Mouse (Mus musculus) telencephalon, adult 2 months (tissue): ENCODE measurements around the gene Jmjd8.

Experiments
- DNase-seq: peaks from one replicate; pipeline ENCODE4 v3.0.0-alpha.2; 2011; ENCODE audit warnings: low read depth, low spot score

The Jmjd8 gene

DNA sequence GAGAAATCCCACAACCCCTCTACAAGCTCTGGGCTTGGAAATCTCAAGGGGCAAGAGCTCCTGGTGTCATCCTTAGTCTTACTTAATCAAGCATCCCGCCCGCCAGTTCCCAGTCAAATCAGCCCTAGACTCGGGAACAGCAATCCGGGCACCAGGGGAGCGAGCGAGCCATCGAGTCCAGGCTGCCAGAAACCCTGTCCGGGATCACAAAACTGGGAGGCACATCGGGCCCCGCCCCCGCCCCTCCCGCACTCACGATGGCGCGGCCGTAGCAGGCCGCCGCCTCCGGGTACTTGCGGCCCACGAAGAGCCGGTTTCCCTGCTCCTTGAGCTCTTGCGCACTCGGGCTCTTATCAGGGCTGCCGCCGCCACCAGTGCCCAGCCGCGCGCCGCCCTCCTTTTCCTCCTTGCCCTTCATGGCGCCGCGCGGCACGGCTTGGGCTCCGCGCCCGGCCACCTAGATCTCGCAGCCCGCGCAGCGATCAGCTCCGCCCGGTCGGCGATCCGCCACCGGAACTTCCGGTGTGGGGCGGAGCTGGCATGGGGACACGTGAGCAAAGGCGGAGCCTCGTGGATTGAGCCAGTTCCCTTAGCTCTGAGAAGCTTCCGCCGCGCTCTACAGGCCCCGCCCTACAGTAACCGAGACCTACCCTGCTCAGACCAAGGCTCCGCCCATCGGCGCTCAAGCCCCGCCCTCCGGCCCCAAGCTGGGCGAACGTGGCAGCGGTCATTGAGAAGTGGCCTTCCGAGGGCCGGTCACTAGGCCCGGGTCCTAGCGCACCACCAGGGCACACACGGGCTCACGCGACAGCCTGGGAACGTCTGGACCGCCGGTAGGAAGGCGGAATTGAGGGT is 4.0 kb downstream of the Jmjd8 start:
- DNase-seq, result peak; percentile 99

GRCm38 (mm10) chr17:25833291-25833663 is 4.6 kb downstream of the Jmjd8 start, which contains the start of gene Stub1:
Gene Stub1 (minus strand): TSS chr17:25833404.
- peak; percentile 85 for DNase-seq

GRCm38 (mm10) chr17:25833961-25834594 is 5.4 kb downstream of the Jmjd8 start:
- no peak for DNase-seq

DNA sequence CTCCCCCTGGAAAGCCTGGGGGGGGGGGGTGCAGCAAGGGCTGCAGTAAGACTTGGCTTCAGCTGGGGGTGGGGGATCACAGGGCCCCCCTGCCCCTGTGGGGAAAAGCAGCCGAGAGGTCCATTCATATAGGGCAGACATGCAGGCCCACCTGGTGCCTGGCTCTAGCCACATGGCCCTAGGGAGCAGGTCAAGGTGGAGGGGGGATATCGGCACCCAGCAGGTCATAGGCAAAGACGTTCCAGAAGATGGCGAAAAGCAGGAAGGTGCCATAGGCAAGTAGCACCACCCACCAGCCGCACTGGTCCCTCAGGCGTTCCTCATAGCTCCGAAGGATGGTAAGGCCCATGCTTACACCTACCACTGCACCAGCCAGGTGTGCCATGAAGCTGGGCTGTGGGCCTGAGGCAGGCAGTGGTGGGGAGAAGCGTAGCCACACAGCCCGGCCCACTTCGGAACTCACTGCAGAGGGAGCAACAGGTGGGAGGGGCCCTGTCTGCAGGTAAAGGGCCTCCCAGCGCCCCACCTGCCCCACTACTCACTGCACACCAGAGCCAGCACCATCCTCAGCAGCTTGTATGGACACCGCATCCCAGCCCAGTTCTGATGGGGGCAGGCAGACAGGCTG is 6.0 kb downstream of the Jmjd8 start:
- DNase-seq, result no peak

DNA sequence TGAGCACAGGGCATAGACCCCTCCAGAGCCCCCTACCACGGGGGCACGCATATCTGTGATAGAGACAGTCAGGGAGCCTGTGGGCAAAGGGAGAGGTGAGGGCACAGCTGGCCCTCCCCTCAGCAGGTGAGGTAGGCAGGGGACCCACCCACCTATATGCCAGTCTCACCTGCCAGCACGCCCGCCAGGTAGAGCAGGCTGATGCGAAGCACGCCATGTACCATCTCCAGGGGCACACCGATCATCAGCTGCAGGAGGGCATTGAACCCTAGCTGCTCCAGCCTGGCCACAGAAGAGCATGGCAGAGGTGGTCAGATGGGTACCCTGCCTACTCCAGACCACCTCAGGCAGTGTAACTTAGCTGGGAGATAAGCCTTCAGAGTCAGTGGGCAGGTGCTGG is 6.6 kb downstream of the Jmjd8 start:
- DNase-seq, result no peak

DNA sequence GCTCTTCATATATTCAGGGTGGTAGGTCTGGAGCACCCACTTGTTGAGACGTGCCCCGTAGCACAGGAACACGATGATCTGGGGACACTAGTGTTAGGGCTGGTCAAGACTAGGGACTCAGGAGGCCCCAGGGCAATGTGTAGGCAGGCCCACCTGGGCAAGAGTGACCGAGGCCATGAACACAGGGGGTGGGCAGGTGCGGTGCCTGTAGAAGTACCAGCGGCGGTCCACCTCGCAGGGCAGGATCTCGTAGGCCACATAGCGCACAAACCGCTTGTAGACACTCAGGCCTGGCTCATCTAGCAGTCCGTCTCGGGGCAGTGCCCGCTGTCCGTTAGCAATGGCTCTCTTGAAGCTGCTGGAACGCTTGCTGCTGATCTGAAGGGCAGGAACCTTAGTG is 7.1 kb downstream of the Jmjd8 start:
- DNase-seq, result no peak

DNA sequence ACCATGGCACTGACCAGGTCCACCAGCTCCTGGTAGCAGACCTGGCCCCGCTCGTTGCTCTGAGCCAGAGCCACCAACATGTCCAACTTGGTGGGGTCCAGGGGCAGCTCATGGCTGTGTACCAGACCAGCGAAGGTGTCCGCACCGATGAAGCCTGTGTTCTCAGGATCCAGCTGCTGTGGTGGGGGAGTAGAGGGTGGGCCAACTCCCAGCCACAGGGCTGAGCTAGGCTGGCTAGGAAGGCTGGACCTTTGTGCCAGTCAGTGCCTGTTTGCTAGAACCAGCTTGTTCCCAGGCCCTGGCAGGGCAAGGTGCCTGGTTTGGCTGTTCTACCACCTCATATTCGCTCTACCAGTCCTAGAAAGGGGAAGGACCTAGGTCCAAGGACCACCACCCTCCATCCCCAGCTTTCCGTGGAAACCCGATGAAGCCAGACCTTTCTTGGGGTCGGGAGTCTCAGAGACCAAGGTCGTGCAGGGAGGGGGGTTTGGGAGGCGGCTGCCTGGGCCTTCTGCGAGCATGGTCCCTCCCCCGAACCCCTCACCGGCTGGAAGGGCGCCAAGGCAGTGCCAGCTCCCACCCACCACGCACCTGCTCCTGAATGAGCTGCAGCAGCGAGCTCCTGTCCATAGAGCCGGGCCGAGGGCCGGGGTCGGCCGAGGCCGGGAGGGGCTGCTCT is 7.9 kb downstream of the Jmjd8 start:
- no peak for DNase-seq

- DNase-seq, result peak; percentile 78
These were observed 8.4 kb downstream of the Jmjd8 start, which contains the start of gene Rhbdl1 for GRCm38 (mm10) chr17:25837076-25837410. Gene Rhbdl1 (minus strand): TSS chr17:25837295.

DNA sequence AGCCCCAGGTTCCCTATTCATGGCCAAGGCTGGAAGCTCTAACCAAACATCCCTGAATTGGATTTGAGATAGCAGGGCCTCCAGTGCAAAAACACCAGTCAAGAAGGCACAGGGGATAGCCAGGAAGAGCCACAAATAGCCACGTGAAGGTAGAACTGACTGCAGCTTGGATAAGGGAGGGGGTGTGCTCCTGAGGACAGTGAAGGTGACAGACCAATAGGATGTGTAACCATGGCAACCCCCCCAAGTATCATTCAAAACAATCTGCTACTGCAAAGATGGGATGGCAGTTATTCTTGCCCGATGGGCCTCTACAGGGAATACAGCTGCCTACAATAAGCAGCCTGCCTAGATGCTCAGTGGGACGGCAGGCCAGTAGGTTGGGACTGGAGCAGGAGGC is 8.9 kb downstream of the Jmjd8 start:
- DNase-seq, result no peak

DNA sequence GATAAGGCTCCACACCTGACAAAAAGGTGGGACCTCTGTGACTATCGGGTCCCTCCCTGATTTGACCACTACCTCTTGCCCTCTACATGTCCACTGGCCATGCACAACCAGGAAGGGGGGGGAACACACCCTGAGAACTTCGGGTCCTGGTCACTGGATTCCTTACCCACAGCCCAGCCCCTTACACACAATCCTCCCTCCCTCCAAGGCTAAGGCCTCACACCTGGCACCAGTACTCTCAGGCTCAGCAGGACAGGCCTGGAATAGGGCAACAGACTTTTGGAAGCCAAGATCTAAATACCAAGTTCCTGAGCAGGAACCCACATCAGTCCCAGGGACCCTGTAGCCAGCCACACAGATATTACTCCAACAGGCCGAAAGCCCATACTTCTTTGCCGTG is 10.2 kb downstream of the Jmjd8 start:
- DNase-seq, result no peak

GRCm38 (mm10) chr17:25839455-25840235 is 11.0 kb downstream of the Jmjd8 start:
- DNase-seq, result no peak

GRCm38 (mm10) chr17:25840519-25840918 is 11.9 kb downstream of the Jmjd8 start:
- no peak for DNase-seq

- no peak for DNase-seq
These were observed 12.6 kb downstream of the Jmjd8 start, which contains the start of gene Gm20683 for GRCm38 (mm10) chr17:25841117-25841880. Gene Gm20683 (minus strand): TSS chr17:25841763.

- DNase-seq, result no peak
These were observed 13.8 kb downstream of the Jmjd8 start for GRCm38 (mm10) chr17:25842509-25842908.

GRCm38 (mm10) chr17:25843122-25843521 is 14.5 kb downstream of the Jmjd8 start:
- DNase-seq, result no peak

GRCm38 (mm10) chr17:25843636-25844395 is 15.1 kb downstream of the Jmjd8 start:
- DNase-seq, result no peak

DNA sequence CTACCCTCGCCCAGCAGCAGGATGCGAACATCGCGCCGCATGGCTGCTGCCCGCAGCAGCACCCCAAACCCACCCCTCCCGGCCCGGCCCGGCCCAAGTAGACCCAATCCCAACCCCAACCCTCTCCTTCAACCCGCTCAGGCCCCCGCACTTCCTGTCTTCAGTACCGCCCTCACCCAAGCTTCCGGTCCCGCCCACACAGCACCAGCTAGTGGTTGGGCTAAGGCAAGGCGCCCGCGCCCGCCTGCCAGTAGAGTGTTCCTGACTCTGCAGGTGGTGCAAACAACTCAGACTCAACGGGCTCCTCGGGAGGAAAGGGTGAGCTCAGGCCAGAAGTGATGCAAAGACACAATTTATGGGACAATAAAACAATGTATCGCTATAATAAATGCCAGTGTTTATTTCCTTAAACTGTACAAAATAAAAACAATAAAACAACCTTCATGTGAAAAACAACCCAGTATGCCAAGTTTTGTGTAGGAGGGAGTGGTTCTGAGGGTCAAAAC is 15.8 kb downstream of the Jmjd8 start, which contains the start of gene Rhot2:
TSS of gene Rhot2 (minus strand) at position 456 of the 506 bp plus-strand sequence.
- peak; percentile 92 for DNase-seq

GRCm38 (mm10) chr17:25860229-25860628 is 31.6 kb downstream of the Jmjd8 start:
- no peak for DNase-seq
